Mouse (Mus musculus) MEL (cell line): ENCODE results near the gene Btaf1. TPM values are rescaled to one million over a fixed set of nuclear protein-coding genes. Genes with fewer than 3 reads are reported as not detected.

Experiments
- DNase-seq: peaks from one replicate; pipeline ENCODE4 v3.0.0; 2011; ENCODE audit warnings: low read depth, low spot score
- H3K27ac ChIP-seq: 2 replicates; pipeline ENCODE4 v1.5.1; 2012; ENCODE audit warnings: low read depth, mild to moderate bottlenecking, control low read depth, low read length, moderate library complexity; ENCODE audit not compliant: control insufficient read depth
- H3K27me3 ChIP-seq, 2 experiments: fragments of 150-350 bp in 1 of 2; sonication (generic) in 1 of 2; 2 replicates each; pipeline ENCODE4 v1.6.1; 2012; ENCODE audit warnings: low read length in 2 of 2, mild to moderate bottlenecking in 2 of 2, improper control_type of control experiment in 1 of 2, moderate library complexity in 1 of 2; ENCODE audit not compliant: insufficient read depth in 2 of 2, control insufficient read depth in 1 of 2
- H3K36me3 ChIP-seq, 2 experiments: 2 replicates each; pipeline ENCODE4 v1.6.1; 2012 to 2014; ENCODE audit warnings: low read length in 2 of 2, improper control_type of control experiment in 1 of 2, inconsistent platforms in 1 of 2, mild to moderate bottlenecking in 1 of 2; ENCODE audit not compliant: insufficient read depth in 2 of 2, control insufficient read depth in 1 of 2
- H3K4me1 ChIP-seq, 2 experiments: fragments of 150-350 bp in 1 of 2; sonication (generic) in 1 of 2; 2 replicates each; pipeline ENCODE4 v1.6.1; 2012; ENCODE audit warnings: low read length in 2 of 2, improper control_type of control experiment in 1 of 2, mild to moderate bottlenecking in 1 of 2; ENCODE audit not compliant: insufficient read depth in 2 of 2, control insufficient read depth in 1 of 2
- H3K4me3 ChIP-seq, 2 experiments: fragments of 150-350 bp in 1 of 2; sonication (generic) in 1 of 2; 2 replicates each; pipeline ENCODE4 v1.5.1; 2012; ENCODE audit warnings: low read depth in 2 of 2, low read length in 2 of 2, mild to moderate bottlenecking in 2 of 2, moderate library complexity in 2 of 2, control low read depth in 1 of 2, improper control_type of control experiment in 1 of 2; ENCODE audit not compliant: control insufficient read depth in 1 of 2, insufficient read depth in 1 of 2
- H3K79me2 ChIP-seq: 2 replicates; pipeline ENCODE4 v1.6.1; 2012; ENCODE audit warnings: mild to moderate bottlenecking, low read length, moderate library complexity; ENCODE audit not compliant: control insufficient read depth, poor library complexity, insufficient read depth
- H3K9ac ChIP-seq: 2 replicates; pipeline ENCODE4 v1.6.1; 2012; ENCODE audit warnings: low read depth, mild to moderate bottlenecking, control low read depth, low read length, moderate library complexity; ENCODE audit not compliant: control insufficient read depth, poor library complexity, severe bottlenecking
- H3K9me3 ChIP-seq: fragments of 150-350 bp; sonication (generic); replicated peaks from 2 replicates; pipeline ENCODE4 v1.6.1; 2012; ENCODE audit warnings: mild to moderate bottlenecking, low read length, improper control_type of control experiment, moderate library complexity; ENCODE audit not compliant: insufficient read depth
- BHLHE40 ChIP-seq: IDR thresholded peaks from 2 replicates; pipeline ENCODE4 v1.6.1; 2012; ENCODE audit warnings: low read depth, mild to moderate bottlenecking, inconsistent platforms, low read length, improper control_type of control experiment, borderline replicate concordance
- CHD1 ChIP-seq: IDR thresholded peaks from 2 replicates; pipeline ENCODE4 v1.6.1; 2012; ENCODE audit warnings: low read depth, mild to moderate bottlenecking, inconsistent platforms, low read length, improper control_type of control experiment
- CHD2 ChIP-seq: IDR thresholded peaks from 2 replicates; pipeline ENCODE4 v1.6.1; 2011; ENCODE audit warnings: low read length, improper control_type of control experiment
- GABPA ChIP-seq: IDR thresholded peaks from 2 replicates; pipeline ENCODE4 v1.6.1; 2012; ENCODE audit warnings: low read depth, mild to moderate bottlenecking, inconsistent platforms, low read length, improper control_type of control experiment, moderate library complexity
- HCFC1 ChIP-seq: IDR thresholded peaks from 2 replicates; pipeline ENCODE4 v1.6.1; 2012; ENCODE audit warnings: low read depth, mild to moderate bottlenecking, inconsistent platforms, low read length, improper control_type of control experiment, moderate library complexity
- JUND ChIP-seq: IDR thresholded peaks from 2 replicates; pipeline ENCODE4 v1.6.1; 2011; ENCODE audit warnings: low read depth, mild to moderate bottlenecking, improper control_type of control experiment, low read length
- KAT2A ChIP-seq: conservative IDR thresholded peaks from 2 replicates; pipeline ENCODE4 v1.6.1; 2012; ENCODE audit warnings: low read depth, low read length, improper control_type of control experiment, inconsistent platforms
- MAFK ChIP-seq: IDR thresholded peaks from 2 replicates; pipeline ENCODE4 v1.6.1; 2011; ENCODE audit warnings: low read depth, mild to moderate bottlenecking, low read length, improper control_type of control experiment, borderline replicate concordance
- MAX ChIP-seq: IDR thresholded peaks from 2 replicates; pipeline ENCODE4 v1.6.1; 2011; ENCODE audit warnings: low read length, improper control_type of control experiment
- MAZ ChIP-seq: IDR thresholded peaks from 2 replicates; pipeline ENCODE4 v1.6.1; 2012; ENCODE audit warnings: low read depth, mild to moderate bottlenecking, inconsistent platforms, low read length, improper control_type of control experiment
- MYB ChIP-seq: IDR thresholded peaks from 2 replicates; pipeline ENCODE4 v1.6.1; 2011; ENCODE audit warnings: mild to moderate bottlenecking, low read depth, low read length, improper control_type of control experiment
- MYC ChIP-seq: IDR thresholded peaks from 2 replicates; pipeline ENCODE4 v1.6.1; 2011; ENCODE audit warnings: low read depth, mild to moderate bottlenecking, low read length, improper control_type of control experiment, moderate library complexity
- NELFE ChIP-seq: IDR thresholded peaks from 2 replicates; pipeline ENCODE4 v1.6.1; 2011; ENCODE audit warnings: low read depth, low read length, improper control_type of control experiment
- NRF1 ChIP-seq: IDR thresholded peaks from 2 replicates; pipeline ENCODE4 v1.6.1; 2014; ENCODE audit warnings: low read depth, mild to moderate bottlenecking, inconsistent platforms, low read length, improper control_type of control experiment, moderate library complexity; ENCODE audit not compliant: poor library complexity, insufficient read depth, severe bottlenecking
- POLR2AphosphoS2 ChIP-seq: IDR thresholded peaks from 2 replicates; pipeline ENCODE4 v1.6.1; 2011; ENCODE audit warnings: low read length, improper control_type of control experiment
- POLR2AphosphoS5 ChIP-seq: IDR thresholded peaks from 2 replicates; pipeline ENCODE4 v1.6.1; 2012; ENCODE audit warnings: low read depth, borderline replicate concordance, mild to moderate bottlenecking, inconsistent platforms, low read length, moderate library complexity, mixed read lengths
- RAD21 ChIP-seq: IDR thresholded peaks from 2 replicates; pipeline ENCODE4 v1.6.1; 2011; ENCODE audit warnings: mild to moderate bottlenecking, low read depth, low read length, improper control_type of control experiment
- SIN3A ChIP-seq: IDR thresholded peaks from 2 replicates; pipeline ENCODE4 v1.6.1; 2012; ENCODE audit warnings: low read length, improper control_type of control experiment, inconsistent platforms
- SMC3 ChIP-seq: IDR thresholded peaks from 2 replicates; pipeline ENCODE4 v1.6.1; 2011; ENCODE audit warnings: low read depth, low read length, improper control_type of control experiment
- TBP ChIP-seq: IDR thresholded peaks from 2 replicates; pipeline ENCODE4 v1.8.0; 2011; ENCODE audit warnings: low read depth, low read length, improper control_type of control experiment
- UBTF ChIP-seq: IDR thresholded peaks from 2 replicates; pipeline ENCODE4 v1.6.1; 2012; ENCODE audit warnings: low read depth, mild to moderate bottlenecking, inconsistent platforms, low read length, improper control_type of control experiment, moderate library complexity, borderline replicate concordance; ENCODE audit not compliant: insufficient read depth
- USF1 ChIP-seq: IDR thresholded peaks from 2 replicates; pipeline ENCODE4 v1.6.1; 2014; ENCODE audit warnings: low read depth, mild to moderate bottlenecking, inconsistent platforms, low read length, improper control_type of control experiment, moderate library complexity
- USF2 ChIP-seq, 2 experiments: IDR thresholded peaks; 2 replicates each; pipeline ENCODE4 v1.6.1; 2011 to 2012; ENCODE audit warnings: improper control_type of control experiment in 2 of 2, low read length in 2 of 2, borderline replicate concordance in 1 of 2, inconsistent platforms in 1 of 2, low read depth in 1 of 2, mild to moderate bottlenecking in 1 of 2; ENCODE audit not compliant: insufficient read depth in 1 of 2
- ZC3H11A ChIP-seq: IDR thresholded peaks from 2 replicates; pipeline ENCODE4 v1.6.1; 2012; ENCODE audit warnings: low read depth, mild to moderate bottlenecking, inconsistent platforms, low read length, improper control_type of control experiment
- ZKSCAN1 ChIP-seq: IDR thresholded peaks from 2 replicates; pipeline ENCODE4 v1.6.1; 2012; ENCODE audit warnings: low read depth, mild to moderate bottlenecking, inconsistent platforms, low read length, improper control_type of control experiment, moderate library complexity
- ZMIZ1 ChIP-seq: IDR thresholded peaks from 2 replicates; pipeline ENCODE4 v1.6.1; 2012; ENCODE audit warnings: low read depth, mild to moderate bottlenecking, inconsistent platforms, low read length, improper control_type of control experiment, moderate library complexity
- polyA plus RNA-seq, 2 experiments: library from polyadenylated mRNA; stranded (reverse) in 1 of 2; unstranded in 1 of 2; fragments of >175 nt in 1 of 2; fragments of >200 nt in 1 of 2; gene quantifications; 2 replicates each; pipeline versions ENCODE4 v1.2.1 to v1.2.4; 2012; ENCODE audit warnings: low replicate concordance in 2 of 2, low read depth in 1 of 2; ENCODE audit not compliant: insufficient read length in 2 of 2, insufficient read depth in 1 of 2, missing spikeins in 1 of 2
- total RNA-seq: library from RNA; depleted of rRNA; stranded (reverse); fragments of 300-350 nt; gene quantifications from 2 replicates; pipeline ENCODE4 v1.2.3, GENCODE M21; 2012

Gene Btaf1
- total and polyA plus RNA-seq, 3 experiments, result 40.1 to 69.5 (median 46.1) TPM

DNA sequence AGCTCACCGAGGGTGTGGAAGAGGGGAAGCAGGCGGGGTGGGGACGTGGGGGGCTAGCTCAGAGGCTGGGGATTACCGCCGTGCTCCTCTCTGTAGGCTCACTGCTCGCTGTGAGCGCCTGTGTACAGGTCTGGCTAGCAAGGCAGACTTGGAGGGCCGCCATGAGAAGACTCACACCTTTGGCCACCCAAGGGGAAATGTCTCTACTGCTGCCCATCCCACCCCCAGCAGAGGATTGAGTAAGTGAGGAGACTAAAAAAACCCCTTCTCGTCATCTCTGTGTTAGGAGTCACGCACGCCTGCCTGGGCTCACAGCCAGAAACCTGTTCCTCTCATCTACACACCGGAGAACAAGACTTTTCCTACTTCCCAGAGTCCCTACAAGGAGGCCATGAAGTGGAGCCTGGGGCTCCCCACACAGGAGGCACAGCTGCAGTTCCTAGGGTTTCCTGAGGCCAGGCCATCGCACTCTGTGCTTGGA lies 100.0 kb downstream of the Btaf1 start:
- no peaks in the 10 kb centered on the region for H3K79me2 ChIP-seq
- H3K4me1 ChIP-seq, result no peaks in the 10 kb centered on the region
- H3K27me3 ChIP-seq, result no peaks in the 10 kb centered on the region
- no peaks in the 10 kb centered on the region for H3K36me3 ChIP-seq
- TF ChIP-seq KAT2A (no peak), TBP (no peak), MYB (no peak), ZC3H11A (no peak), MAZ (no peak), JUND (no peak), ZKSCAN1 (no peak), RAD21 (no peak), BHLHE40 (no peak), MAFK (no peak), SMC3 (no peak), USF1 (no peak), GABPA (no peak), POLR2AphosphoS5 (no peak), NRF1 (no peak), POLR2AphosphoS2 (no peak), MYC (no peak), USF2 (IDR thresholded peaks at IDR 0.05; ENCODE audit: borderline replicate concordance in 1 of 2, insufficient read depth in 1 of 2, low read depth in 1 of 2, low read length in 2 of 2) (no peak), CHD2 (no peak), CHD1 (no peak)
- H3K9ac ChIP-seq, result no peak overlapping the region
- no peaks in the 10 kb centered on the region for H3K9me3 ChIP-seq
- H3K4me3 ChIP-seq, result no peak overlapping the region
- H3K27ac ChIP-seq, result no peak overlapping the region
- no peak for DNase-seq

DNA sequence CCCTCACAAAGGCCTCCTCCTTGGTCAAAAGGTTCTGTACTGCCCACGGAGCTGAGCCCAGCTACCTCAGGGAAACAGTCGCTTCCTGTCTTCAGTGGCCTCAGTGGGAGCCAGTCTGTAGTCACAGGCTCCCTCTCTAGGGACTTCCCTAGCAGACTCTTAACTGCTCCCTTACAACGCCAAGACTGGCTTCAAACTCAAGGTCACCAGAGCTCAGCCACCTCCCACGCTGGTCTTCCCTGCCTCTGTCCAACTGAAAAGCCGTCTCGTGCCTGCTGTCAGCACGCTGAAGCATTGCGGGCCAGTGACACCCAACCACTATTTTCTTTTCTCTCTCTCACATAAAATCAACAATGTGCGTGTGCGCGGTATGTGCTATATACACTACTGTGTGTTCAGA lies 100.5 kb downstream of the Btaf1 start:
- no peaks in the 10 kb centered on the region for H3K27me3 ChIP-seq
- no peak overlapping the region for H3K9ac ChIP-seq
- DNase-seq, result no peak
- H3K4me3 ChIP-seq, result no peak overlapping the region
- H3K9me3 ChIP-seq, result no peaks in the 10 kb centered on the region
- TF ChIP-seq MAZ (no peak), HCFC1 (no peak), USF2 (IDR thresholded peaks at IDR 0.05; ENCODE audit: borderline replicate concordance in 1 of 2, insufficient read depth in 1 of 2, low read depth in 1 of 2, low read length in 2 of 2) (no peak), ZKSCAN1 (no peak), NRF1 (no peak), CHD2 (no peak), POLR2AphosphoS2 (no peak), MYC (no peak), JUND (no peak), SIN3A (no peak), MAX (no peak), UBTF (no peak), ZMIZ1 (no peak), NELFE (no peak)
- TF ChIP-seq, all 39 proteins: peak for 0
- Histone ChIP-seq H3K27ac (no peak overlapping the region), H3K79me2 (no peaks in the 10 kb centered on the region), H3K36me3 (no peaks in the 10 kb centered on the region), H3K4me1 (no peaks in the 10 kb centered on the region)
